Mouse (Mus musculus) C2C12 (cell line): ENCODE measurements around the gene Ebf1.

Experiments
- CEBPB ChIP-seq: IDR thresholded peaks from one replicate; pipeline ENCODE4 v1.6.1; 2011; ENCODE audit warnings: low read depth, mild to moderate bottlenecking, control low read depth, moderate library complexity
- CTCF ChIP-seq: IDR thresholded peaks from one replicate; pipeline ENCODE4 v1.5.1; 2011; ENCODE audit not compliant: control insufficient read depth, insufficient read depth, insufficient read length
- MYOG ChIP-seq: IDR thresholded peaks from one replicate; pipeline ENCODE4 v1.6.1; 2011; ENCODE audit not compliant: control insufficient read depth, insufficient read length; ENCODE audit errors: extremely low read depth
- USF1 ChIP-seq: IDR thresholded peaks from one replicate; pipeline ENCODE4 v1.6.1; 2011; ENCODE audit warnings: low read depth, mild to moderate bottlenecking, control low read depth, moderate library complexity

DNA sequence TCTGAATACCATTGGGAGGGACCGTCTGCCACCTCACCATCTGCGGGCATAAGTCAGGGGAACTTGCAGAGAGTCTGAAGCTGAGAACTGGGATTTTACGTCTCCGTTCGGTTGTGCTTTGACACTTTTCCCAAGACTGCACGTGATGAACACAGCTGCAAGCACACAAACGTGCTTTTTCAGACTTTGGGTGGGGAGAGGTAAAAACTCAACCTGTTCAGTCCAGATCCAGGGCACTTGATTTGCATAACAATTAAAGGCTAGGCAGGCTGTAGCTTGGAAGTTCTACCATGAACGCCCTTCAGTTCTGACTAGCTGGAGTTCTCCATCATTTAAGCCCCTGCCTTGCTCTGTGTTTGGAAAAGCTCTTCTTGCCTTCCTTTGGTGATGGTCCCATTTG lies 246.8 kb downstream of the Ebf1 start:
- TF ChIP-seq CTCF (no peak), CEBPB (no peak), USF1 (no peak), MYOG (no peak)
